Mouse (Mus musculus) lung, postnatal 4 days (tissue): ENCODE data around the gene Olfr1341.

Source experiments
- DNase-seq, 2 experiments: peaks; one replicate each; pipeline ENCODE4 v3.0.0; 2021

The Olfr1341 gene

GRCm38 (mm10) chr4:118703223-118703622, at the start of gene Olfr1341:
TSS of gene Olfr1341 (plus strand) at chr4:118703523.
- no peak for DNase-seq

DNA sequence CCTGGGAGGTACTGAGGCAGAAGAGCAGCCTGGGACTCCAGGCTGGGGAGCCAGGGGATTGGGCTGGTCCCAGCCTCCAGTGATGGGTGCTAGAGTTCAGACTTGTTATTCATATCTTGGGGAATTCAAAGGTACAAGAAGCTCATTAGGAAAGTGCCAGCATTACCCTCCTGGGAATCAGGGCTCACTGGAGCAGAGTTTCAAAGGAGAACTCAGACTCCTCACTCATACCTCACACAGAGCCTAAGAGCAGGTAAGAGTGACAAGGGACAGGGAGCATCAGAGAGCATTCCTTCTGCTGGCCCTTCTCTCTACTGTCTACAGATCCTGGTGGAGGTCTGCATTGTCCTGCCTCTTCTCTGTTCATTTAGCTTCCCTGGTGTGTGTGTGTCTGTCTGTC, 44.7 kb upstream of the Olfr1341 start, which contains the start of gene Olfr62:
Gene Olfr62, plus strand, starts transcription at position 301 of the 400 bp plus-strand sequence.
- no peak for DNase-seq

GRCm38 (mm10) chr4:118687086-118687485, 16.2 kb upstream of the Olfr1341 start:
- DNase-seq = no peak

GRCm38 (mm10) chr4:118692412-118692973, 10.8 kb upstream of the Olfr1341 start, which contains the start of gene Olfr1342:
TSS of gene Olfr1342 (minus strand) at chr4:118692756.
- DNase-seq = no peak

- DNase-seq = no peak
Measured at GRCm38 (mm10) chr4:118693812-118694211, 9.5 kb upstream of the Olfr1341 start.

- DNase-seq = no peak
Measured at GRCm38 (mm10) chr4:118708086-118708485, 4.8 kb downstream of the Olfr1341 start.

DNA sequence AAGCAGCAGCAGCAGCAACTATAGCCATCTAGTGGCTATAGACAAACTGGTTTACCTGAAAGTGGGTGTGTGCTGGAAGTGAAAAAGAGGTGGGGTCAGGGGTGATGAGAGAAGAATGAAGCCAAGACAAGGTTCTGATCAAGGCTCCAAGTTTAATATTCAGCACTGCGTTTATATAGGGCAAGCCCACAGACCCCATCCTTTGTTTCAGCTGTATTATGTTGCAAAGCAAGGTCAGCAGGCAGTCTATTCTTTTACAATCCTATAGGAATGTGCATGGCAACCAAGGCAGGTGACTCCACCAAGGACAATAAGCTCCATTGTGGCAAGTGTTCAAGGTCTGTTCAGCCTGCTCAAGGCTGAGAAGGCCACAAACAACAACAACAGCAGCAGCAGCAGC, 8.3 kb downstream of the Olfr1341 start:
- no peak for DNase-seq

GRCm38 (mm10) chr4:118719838-118720237, 16.5 kb downstream of the Olfr1341 start, which contains the start of gene Olfr1340:
TSS of gene Olfr1340 (plus strand) at chr4:118720138.
- DNase-seq = no peak

DNA sequence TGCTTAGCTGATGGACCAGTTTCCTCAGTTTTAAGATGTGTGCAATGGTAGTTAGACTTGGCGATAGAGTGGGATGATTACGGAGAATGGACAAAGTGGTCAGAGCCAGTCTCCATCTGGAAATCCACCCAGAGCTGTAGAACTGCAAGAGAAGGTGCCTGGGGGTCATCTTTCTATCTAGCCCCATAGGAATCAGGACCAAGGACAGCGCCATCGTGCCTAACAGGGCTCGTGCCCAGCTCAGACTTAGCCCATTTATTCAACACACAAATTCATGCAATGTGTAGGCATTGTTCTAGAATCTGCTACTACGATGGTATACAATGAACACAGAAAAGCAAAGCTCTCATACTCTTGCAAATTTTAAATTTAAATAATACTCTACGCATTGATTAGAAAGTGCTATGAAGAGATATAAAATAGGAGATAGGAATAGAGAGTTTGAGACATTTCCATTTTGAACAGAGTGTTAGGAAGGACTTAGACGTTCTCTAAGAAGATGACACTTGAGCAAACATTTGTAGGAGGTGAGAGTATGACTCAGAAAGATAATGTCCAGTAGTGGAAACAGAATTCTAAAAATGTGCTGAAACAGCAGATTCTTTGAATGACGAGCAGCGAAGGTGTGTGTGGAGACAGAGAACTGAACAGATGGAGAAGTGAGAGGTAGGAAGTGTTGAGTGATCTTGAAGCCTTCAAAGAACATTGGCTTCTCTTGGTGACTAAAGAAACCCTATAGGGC, 18.6 kb downstream of the Olfr1341 start:
- DNase-seq = no peak

GRCm38 (mm10) chr4:118731875-118732274, 28.6 kb downstream of the Olfr1341 start, which contains the start of gene Olfr1339:
TSS of gene Olfr1339 (plus strand) at chr4:118732175.
- DNase-seq = no peak

GRCm38 (mm10) chr4:118739574-118739973, 36.3 kb downstream of the Olfr1341 start:
- DNase-seq = no peak

DNA sequence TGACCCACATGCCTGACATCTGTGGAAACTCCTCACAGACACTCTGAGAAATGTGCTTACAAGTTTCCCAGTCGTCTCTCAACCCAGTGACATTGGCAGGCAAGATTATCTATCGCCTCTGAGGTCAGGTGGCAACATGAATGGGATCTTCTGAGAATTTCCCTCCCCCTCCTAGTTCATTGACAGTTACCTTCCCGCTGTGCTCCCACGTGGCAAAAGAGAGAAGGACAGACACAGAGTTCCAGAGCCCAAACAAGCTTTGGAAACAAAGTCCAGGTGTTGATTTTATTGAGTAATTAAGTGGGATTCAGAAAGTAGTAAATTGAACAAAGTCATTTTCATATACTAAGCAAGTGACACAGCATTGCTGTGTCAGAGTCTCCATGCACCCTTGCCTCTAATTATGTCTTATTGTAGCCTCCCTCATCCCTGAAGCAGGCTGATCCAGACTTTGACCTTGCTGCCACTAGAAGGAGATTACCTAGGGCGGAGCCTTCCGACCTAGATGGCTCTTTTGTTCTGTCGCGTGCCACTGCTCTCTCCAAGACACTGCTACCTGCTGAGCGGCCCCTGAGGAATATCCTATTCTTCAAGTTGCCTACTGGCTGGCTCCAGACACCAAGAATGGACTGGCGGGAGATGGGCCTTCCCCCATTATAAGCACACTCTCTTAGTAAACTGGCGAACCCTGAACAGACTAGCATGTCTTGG, 37.8 kb downstream of the Olfr1341 start:
- DNase-seq = no peak

- no peak for DNase-seq
Measured at GRCm38 (mm10) chr4:118741881-118742280, 38.6 kb downstream of the Olfr1341 start.

GRCm38 (mm10) chr4:118758637-118759036, 55.3 kb downstream of the Olfr1341 start, which contains the start of gene Olfr1338:
TSS of gene Olfr1338 (minus strand) at chr4:118758737.
- no peak for DNase-seq
